Mouse (Mus musculus) liver, embryonic 18 days (tissue): ENCODE results near the gene Zfp944. TPM values are rescaled to one million over a fixed set of nuclear protein-coding genes. Genes with fewer than 3 reads are reported as not detected.

Source experiments
- polyA plus RNA-seq: library from polyadenylated mRNA; depleted of rRNA; stranded (reverse); fragments of >200 nt; gene quantifications from 2 replicates; pipeline ENCODE4 v1.2.3, GENCODE M21; 2012; rRNA removed

The Zfp944 gene
- polyA plus RNA-seq = 2.6 and 2.8 TPM in 2 replicates

GRCm38 (mm10) chr17:22361101-22361781 is at the start of gene Zfp944, which contains the start of gene Zfp758:
TSS of gene Zfp944 (minus strand) at chr17:22361400.
TSS of gene Zfp758 (plus strand) at chr17:22361453.

GRCm38 (mm10) chr17:22314730-22315226 is 46.4 kb downstream of the Zfp944 start, which contains the start of gene CT030661.1:
TSS of gene CT030661.1 (minus strand) at chr17:22314837.

Other genes starting within 250 kb of the Zfp944 start
- gene Zfp947, start 195.2 kb downstream of the Zfp944 start, polyA plus RNA-seq = 0.23 and 0.31 TPM in 2 replicates
- 0.63 and 0.71 TPM in 2 replicates for gene Zfp994, start 135.8 kb downstream of the Zfp944 start, polyA plus RNA-seq
- 2.2 and 2.4 TPM in 2 replicates for gene CT030661.1, start 46.6 kb downstream of the Zfp944 start, polyA plus RNA-seq
- gene Zfp758, start 53 bp upstream of the Zfp944 start, polyA plus RNA-seq = 1.5 TPM in 2 replicates
- gene Zfp946, start 62.8 kb upstream of the Zfp944 start, polyA plus RNA-seq = 2.0 TPM in 2 replicates
- not detected in 2 replicates for gene Vmn2r111, start 212.1 kb upstream of the Zfp944 start, polyA plus RNA-seq
- not detected in 2 replicates for gene Vmn2r112, start 239.6 kb upstream of the Zfp944 start, polyA plus RNA-seq